Mouse (Mus musculus): Measurements from ENCODE around the gene Nhsl2.

DNA sequence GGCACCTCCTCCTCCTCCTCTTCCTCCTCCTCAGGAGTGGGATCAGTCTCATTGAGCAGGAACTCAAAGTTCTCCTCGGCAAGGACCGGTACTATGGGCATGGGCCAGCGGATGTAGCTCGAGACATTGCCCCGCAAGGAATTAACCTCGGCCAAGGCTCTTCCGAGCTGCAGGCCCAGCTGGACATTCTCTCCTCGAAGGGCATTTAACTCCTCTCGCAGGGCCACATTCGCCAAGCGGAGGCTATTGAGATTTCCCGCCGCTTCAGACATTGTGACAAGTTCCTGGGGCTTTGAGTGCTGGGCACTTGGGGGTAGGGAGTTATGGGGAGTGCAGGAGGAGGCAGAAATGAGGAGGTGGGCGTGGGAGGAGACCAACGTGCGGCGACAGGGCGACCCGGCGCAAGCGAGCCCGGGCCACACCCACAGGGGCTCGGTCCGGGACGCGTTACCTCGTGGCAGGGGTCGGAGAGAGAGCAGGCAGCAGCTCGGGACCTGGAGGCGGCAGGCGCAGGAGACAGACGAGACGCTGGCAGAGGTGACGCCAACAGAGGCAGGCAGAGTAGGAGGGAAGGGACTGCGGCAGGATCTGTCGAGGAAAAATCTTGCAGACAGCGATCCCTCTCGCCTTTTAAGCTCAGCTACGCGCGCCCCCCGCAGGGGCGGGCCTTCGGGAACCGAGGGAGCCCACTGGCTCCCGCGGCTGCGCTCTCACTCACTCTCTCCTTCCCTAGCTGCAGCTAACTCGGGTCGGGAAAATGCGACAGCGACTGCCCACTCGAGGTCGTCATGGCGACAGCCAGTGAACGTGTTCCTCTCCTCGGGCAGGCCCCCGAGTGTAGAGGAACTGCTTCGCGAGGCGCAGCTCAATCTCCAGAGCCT lies 221.6 kb downstream of the Nhsl2 start, which contains the start of gene Rtl5:
- TF ChIP-seq CTCF (IDR thresholded peaks at IDR 0.05; ENCODE audit: low read depth) (no peak), EP300 (IDR thresholded peaks at IDR 0.05; ENCODE audit: low read depth) (no peak)

Data from liver, postnatal 0 days (tissue).